In the genomic region with DNA sequence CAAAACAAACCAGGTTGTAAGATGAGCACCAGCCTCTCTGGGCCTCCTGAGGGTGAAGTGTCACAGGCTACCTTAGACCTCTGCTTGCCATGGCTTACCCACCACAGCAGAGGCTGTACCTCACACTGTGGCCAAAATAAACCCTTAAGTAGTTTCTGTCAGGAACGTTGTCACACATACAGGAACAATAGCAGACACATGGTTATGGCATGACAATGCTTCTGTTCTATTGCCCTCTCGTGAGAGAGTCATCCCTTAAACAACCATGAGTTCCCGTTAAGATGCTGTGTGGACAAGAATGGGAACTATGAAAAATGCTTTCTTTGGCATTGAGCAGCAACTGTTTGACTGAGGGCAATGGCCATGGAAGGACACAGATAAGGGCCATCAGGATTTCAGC, we compare ENCODE assay signal across 7 mouse cellular contexts. TPM values are rescaled to one million over a fixed set of nuclear protein-coding genes. Genes with fewer than 3 reads are reported as not detected.
DNase-seq lines count a peak whose midpoint lies in the region; ATAC-seq lines count a peak whose summit lies in the region.

Gene Galnt11, plus strand, starts transcription at position 301 of the 400 bp plus-strand sequence.

- H3K27me3 ChIP-seq in forebrain, embryonic 12.5 days = no peaks in the 10 kb centered on the region
- H3K27me3 ChIP-seq in hindbrain, embryonic 14.5 days (ENCODE audit: control insufficient read depth, insufficient read depth, low read length) = no peaks in the 10 kb centered on the region

- ATAC-seq in forebrain, embryonic 12.5 days (ENCODE audit: low FRiP score) = no peak
- no peak for ATAC-seq in hindbrain, embryonic 14.5 days (ENCODE audit: low FRiP score)

- no peaks in the 10 kb centered on the region for H3K36me3 ChIP-seq in forebrain, embryonic 12.5 days (replicated peaks)
- no peaks in the 10 kb centered on the region for H3K36me3 ChIP-seq in hindbrain, embryonic 14.5 days (replicated peaks; ENCODE audit: control insufficient read depth, insufficient read depth)
- H3K36me3 ChIP-seq in macrophage (ENCODE audit: inconsistent target) = no peaks in the 10 kb centered on the region

- peaks cover 8% of the 10 kb centered on the region for H3K4me1 ChIP-seq in forebrain, embryonic 12.5 days
- H3K4me1 ChIP-seq in hindbrain, embryonic 14.5 days (replicated peaks; ENCODE audit: control insufficient read depth, insufficient read depth, low read length) = peaks cover 11% of the 10 kb centered on the region

- no peaks in the 10 kb centered on the region for H3K9me3 ChIP-seq in forebrain, embryonic 12.5 days
- no peaks in the 10 kb centered on the region for H3K9me3 ChIP-seq in hindbrain, embryonic 14.5 days (ENCODE audit: control insufficient read depth, low read length)

- peak within 1 kb of the TSS; percentile 87 for H3K9ac ChIP-seq in forebrain, embryonic 12.5 days
- H3K9ac ChIP-seq in hindbrain, embryonic 14.5 days = peak within 1 kb of the TSS; percentile 77

- DNase-seq in thymus, postnatal 0 days (ENCODE audit: low spot score) = no peak
- DNase-seq in thymus, postnatal 10 days (ENCODE audit: low spot score in 2 of 2) = no peak
- DNase-seq in hindbrain, embryonic 14.5 days (ENCODE audit: low spot score) = no peak
- DNase-seq in B cell, adult 2 months = no peak
- no peak for DNase-seq in kidney, postnatal 36 days

- peaks cover 32% of the 10 kb centered on the region for H3K79me2 ChIP-seq in macrophage (ENCODE audit: inconsistent target)

- H3K4me3 ChIP-seq in forebrain, embryonic 12.5 days (replicated peaks) = peak within 1 kb of the TSS; percentile 69
- peak within 1 kb of the TSS; percentile 61 for H3K4me3 ChIP-seq in hindbrain, embryonic 14.5 days (replicated peaks; ENCODE audit: low read length)
- no peak within 1 kb of the TSS for H3K4me3 ChIP-seq in macrophage (ENCODE audit: inconsistent target)

- peak within 1 kb of the TSS; percentile 86 for H3K27ac ChIP-seq in forebrain, embryonic 12.5 days
- peak within 1 kb of the TSS; percentile 89 for H3K27ac ChIP-seq in hindbrain, embryonic 14.5 days
- H3K27ac ChIP-seq in macrophage = no peak within 1 kb of the TSS

- peak within 1 kb of the TSS; percentile 60 for H3K4me2 ChIP-seq in forebrain, embryonic 12.5 days
- H3K4me2 ChIP-seq in hindbrain, embryonic 14.5 days (replicated peaks) = peak within 1 kb of the TSS; percentile 65

- 93% methylated on average over 3 of the region's 3 CpGs for WGBS in forebrain, embryonic 12.5 days
- WGBS in hindbrain, embryonic 14.5 days = 84% methylated on average over 3 of the region's 3 CpGs
- WGBS in macrophage (ENCODE audit: missing documents) = 86% methylated on average over 3 of the region's 3 CpGs

RNA-seq across cellular contexts. Expression of gene Galnt11, which starts in this region (rescaled TPM):
- 20.2 and 21.2 TPM in 2 replicates for polyA plus RNA-seq in thymus, postnatal 0 days (2015; fragmentation: Nextera tagmentation; extraction: Ambion mirVana)
- 35.9 and 37.2 TPM in 2 replicates for polyA plus RNA-seq in forebrain, embryonic 12.5 days (2016; fragmentation: Nextera tagmentation; extraction: Ambion mirVana)
- polyA plus RNA-seq in hindbrain, embryonic 14.5 days (2014; fragmentation: Nextera tagmentation; extraction: Ambion mirVana) = 58.2 and 65.3 TPM in 2 replicates
- total RNA-seq in macrophage (2018; cell fraction: chromatin; rRNA removed) = 100 to 1,000 TPM in 2 of 26 experiments, 10 to 100 TPM in 24; 20.3 to 125 (median 72.4) TPM
- total RNA-seq in macrophage (2018; cell fraction: cytosol; rRNA removed) = 10 to 100 TPM in 25 of 26 experiments, 1 to 10 TPM in 1; 9.6 to 26.2 (median 18.0) TPM
- total RNA-seq in macrophage (2018; cell fraction: nucleus; rRNA removed) = 100 to 1,000 TPM in 1 of 26 experiments, 10 to 100 TPM in 25; 27.1 to 109 (median 50.4) TPM
- 18.9 to 20.9 TPM (median 20.6 TPM) in 3 replicates for polyA plus RNA-seq in macrophage (2018)
